Comparison of ENCODE assay signal across 8 mouse cellular contexts in genomic region chr15:59201894-59202670, GRCm38 (mm10).
DNase-seq lines count a peak whose midpoint lies in the region; ATAC-seq and TF ChIP-seq lines count a peak whose summit lies in the region.
"Had no signal": no experiment of that assay in that cellular context is flagged by ENCODE, and none has a peak within 500 bp of the region (broad histone marks: within the 10 kb centered on the region; RNA-seq: fewer than 3 reads in every experiment).

No protein-coding gene starts in this region.

- no peak overlapping the region for H3K4me3 ChIP-seq in layer of hippocampus, adult 2 months
- no peak overlapping the region for H3K4me3 ChIP-seq in heart, embryonic 13.5 days

- H3K36me3 ChIP-seq in heart, embryonic 13.5 days: no peaks in the 10 kb centered on the region

- H3K27ac ChIP-seq in layer of hippocampus, adult 2 months: peak overlapping the region; percentile 23; the same call in 1 of the 2 replicates
- peak overlapping the region; percentile 81 for H3K27ac ChIP-seq in heart, embryonic 13.5 days (replicated peaks)

- H3K9ac ChIP-seq in heart, embryonic 13.5 days: peak overlapping the region; percentile 19; the same call in 1 of the 2 replicates

- TF ChIP-seq CTCF in layer of hippocampus, adult 2 months (conservative IDR thresholded peaks at IDR 0.05): no peak

- H3K4me1 ChIP-seq in heart, embryonic 13.5 days: peaks cover 80% of the 10 kb centered on the region

- no peaks in the 10 kb centered on the region for H3K27me3 ChIP-seq in heart, embryonic 13.5 days (replicated peaks)

- H3K9me3 ChIP-seq in heart, embryonic 13.5 days: no peaks in the 10 kb centered on the region

- no peak for DNase-seq in layer of hippocampus, adult 2 months (ENCODE audit: low spot score in 2 of 2)
- no peak for DNase-seq in layer of hippocampus, postnatal 10 days (ENCODE audit: low spot score in 2 of 2)
- peak; percentile 8 for DNase-seq in urinary bladder, postnatal 14 days (ENCODE audit: low spot score)
- no peak for DNase-seq in urinary bladder, postnatal 25 days (ENCODE audit: low spot score)
- DNase-seq in right cerebral cortex, postnatal 36 days (ENCODE audit: low spot score in 2 of 2): no peak
- no peak for DNase-seq in left cerebral cortex, adult 8-10 months (ENCODE audit: low spot score in 2 of 2)
- DNase-seq: adrenal gland, postnatal 25 days had no signal

- peak overlapping the region; percentile 28 for H3K4me2 ChIP-seq in heart, embryonic 13.5 days

- no peak for ATAC-seq in heart, embryonic 13.5 days (ENCODE audit: extremely low read depth, insufficient number of reproducible peaks, low FRiP score, low TSS enrichment)

- WGBS in heart, embryonic 13.5 days: 63% methylated on average over 19 of the region's 19 CpGs
